Mouse (Mus musculus): ENCODE measurements at regions not wholly inside any gene's neighbourhood (a gene's known extent, or its start where the extent isn't known, plus 50 kb on each side); places are given as distances from the start of the nearest gene placed in this dataset.

GRCm38 (mm10) chr15:88353206-88353605, 246.9 kb upstream of the Zdhhc25 start:
- TF ChIP-seq CTCF (IDR thresholded peaks at IDR 0.05; ENCODE audit: extremely low read depth, insufficient read depth, low read length), result no peak
- TF ChIP-seq POLR2A (IDR thresholded peaks at IDR 0.05; ENCODE audit: extremely low read depth, insufficient read depth, low read length), result no peak

Data from cortical plate, adult 2 months (tissue).